Mouse (Mus musculus): Measurements from ENCODE around the gene Lmna.

Lmna gene

DNA sequence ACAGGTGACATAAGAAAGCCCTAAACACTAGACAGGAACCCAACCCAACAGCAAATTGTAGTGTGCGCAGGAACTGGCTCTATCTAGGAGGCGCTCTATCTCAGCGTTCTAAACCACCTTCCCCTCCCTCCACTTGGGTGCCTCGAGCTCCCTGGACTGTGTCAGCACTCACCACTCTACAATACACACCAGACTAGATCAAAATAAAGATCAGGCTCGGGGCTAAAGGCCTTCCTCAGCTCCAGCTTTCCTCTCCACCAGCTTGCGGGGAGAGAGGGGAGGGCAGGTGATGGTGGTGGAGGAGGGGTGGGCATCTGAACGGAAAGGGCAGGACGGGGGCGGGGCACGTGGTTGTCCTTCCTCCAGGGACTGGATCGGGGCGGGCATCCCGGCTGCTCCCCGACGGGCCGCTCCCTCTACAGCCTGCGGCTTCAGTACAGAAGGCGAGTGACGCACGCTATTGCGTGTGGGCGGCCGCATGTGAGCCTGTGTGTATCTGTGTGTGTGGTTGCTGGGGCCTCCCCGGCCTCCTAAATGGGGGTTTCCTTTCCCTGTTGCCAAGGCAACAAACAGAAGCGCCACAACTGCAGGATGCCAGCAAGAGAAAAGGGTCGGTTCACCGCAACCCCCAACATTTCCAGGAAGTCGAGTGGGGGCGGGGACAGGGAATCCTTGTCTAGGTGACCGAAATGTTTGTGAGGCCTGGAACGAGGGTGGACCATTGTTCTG is at the start of gene Lmna:
TSS of gene Lmna (minus strand) at position 265 of the 729 bp plus-strand sequence.
- DNase-seq: peak; percentile 89 to 96

DNA sequence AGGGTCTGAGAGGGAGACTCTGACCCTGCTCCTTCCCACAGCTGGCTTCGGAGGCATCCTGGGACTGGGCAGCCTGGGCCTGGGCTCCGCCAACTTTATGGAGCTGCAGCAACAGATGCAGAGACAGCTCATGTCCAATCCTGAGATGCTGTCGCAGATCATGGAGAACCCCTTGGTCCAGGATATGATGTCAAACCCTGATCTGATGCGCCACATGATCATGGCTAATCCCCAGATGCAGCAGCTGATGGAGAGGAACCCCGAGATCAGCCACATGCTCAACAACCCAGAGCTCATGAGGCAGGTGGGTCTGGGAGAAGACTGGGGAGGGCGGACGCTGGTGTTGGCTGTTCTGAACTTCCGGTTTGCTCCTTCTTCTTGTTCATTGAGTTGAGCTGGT is 46.9 kb upstream of the Lmna start:
- no peak for DNase-seq

DNA sequence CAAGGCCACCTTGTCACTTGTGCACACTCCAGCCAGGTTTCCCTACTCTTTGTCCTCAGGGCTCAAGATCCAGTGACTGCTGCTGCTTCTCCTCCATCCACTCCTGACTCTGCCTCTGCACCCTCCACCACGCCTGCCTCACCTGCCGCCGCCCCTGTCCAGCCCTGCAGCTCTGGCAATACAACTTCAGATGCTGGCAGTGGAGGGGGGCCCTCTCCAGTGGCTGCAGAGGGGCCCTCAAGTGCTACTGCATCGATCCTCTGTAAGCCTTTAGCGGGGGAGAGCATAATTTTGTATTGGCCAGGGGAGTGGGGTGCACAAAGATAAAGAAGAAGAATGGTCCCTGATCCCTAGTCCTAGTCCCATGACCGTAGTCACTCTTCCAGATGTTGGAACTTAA is 46.0 kb upstream of the Lmna start:
- DNase-seq: no peak

DNA sequence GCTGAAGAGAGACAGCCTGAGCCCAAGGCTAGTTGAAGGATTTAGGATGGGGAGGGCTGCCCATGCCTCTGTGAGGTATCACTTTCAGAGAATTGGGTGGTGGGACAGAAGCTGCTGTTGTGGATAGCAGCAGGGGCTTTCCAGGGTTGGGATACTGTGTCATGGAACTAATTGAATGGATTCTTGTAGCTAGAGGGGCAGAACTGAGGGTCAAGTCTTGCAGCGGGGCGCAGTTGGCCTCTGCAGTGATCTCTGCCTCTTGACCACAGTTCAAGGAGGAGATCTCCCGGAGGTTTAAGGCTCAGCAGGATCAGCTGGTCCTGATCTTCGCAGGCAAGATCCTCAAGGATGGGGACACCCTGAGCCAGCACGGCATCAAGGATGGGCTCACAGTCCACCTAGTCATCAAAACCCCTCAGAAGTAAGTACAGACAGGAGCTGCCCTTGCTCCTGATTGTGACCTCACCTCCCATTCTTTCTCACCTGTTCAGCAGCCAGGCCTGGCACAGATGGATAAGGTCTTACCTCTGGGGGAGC is 45.4 kb upstream of the Lmna start:
- no peak for DNase-seq

DNA sequence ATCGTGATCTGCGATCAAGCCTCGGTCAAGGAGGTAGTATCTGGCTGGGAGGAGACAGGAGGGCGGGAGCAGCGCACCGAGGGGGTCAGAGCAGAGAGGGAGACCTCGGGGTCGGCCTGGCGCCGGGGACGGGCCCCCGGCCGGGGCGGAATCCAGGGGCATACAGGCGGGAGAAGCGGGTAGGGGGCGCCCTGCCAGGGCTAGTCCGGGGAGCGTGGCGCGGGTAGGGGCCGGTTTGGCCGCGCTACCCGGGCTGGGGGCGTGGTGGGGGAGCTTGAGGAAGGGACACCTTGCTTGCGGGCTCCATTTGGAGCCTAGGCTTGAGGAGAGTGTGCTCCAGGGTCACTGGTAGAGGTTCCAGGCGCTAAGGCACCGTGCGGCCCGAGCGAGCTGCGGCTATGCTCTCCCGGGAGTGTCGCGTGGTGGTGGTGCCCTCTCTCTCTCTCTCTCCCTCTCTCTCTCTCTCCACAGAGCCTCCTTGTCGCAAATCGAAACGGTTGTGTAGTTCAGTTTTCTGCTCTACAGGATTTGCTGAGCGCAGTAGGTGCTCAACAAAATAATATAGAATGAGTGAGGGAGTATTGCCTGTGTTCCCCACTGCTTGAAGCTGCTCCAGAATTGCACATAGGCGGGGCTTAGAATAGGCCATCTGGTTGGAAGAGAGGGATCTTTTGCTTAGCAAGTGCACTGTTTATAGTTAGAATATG is 44.3 kb upstream of the Lmna start:
- peak; percentile 54 to 64 for DNase-seq

DNA sequence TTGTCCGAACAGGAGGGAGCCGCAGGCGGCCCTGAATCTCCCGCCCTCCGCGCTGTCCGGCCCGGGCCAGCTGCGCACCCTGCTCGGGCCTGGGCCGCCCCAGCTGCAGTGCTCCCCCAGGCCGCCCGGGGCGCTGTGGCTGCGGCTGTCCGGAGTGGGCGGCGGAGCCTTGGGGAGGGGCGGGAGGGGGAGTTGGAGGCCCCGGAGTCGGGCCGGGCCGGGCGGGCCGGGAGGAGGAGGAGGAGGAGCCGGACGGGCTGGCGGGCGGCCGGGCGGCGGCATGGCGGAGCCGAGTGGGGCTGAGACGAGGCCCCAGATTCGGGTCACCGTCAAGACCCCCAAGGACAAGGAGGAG is 43.7 kb upstream of the Lmna start, which contains the start of gene Ubqln4:
TSS of gene Ubqln4 (plus strand) at position 234 of the 355 bp plus-strand sequence.
- DNase-seq: peak; percentile 88 to 92

DNA sequence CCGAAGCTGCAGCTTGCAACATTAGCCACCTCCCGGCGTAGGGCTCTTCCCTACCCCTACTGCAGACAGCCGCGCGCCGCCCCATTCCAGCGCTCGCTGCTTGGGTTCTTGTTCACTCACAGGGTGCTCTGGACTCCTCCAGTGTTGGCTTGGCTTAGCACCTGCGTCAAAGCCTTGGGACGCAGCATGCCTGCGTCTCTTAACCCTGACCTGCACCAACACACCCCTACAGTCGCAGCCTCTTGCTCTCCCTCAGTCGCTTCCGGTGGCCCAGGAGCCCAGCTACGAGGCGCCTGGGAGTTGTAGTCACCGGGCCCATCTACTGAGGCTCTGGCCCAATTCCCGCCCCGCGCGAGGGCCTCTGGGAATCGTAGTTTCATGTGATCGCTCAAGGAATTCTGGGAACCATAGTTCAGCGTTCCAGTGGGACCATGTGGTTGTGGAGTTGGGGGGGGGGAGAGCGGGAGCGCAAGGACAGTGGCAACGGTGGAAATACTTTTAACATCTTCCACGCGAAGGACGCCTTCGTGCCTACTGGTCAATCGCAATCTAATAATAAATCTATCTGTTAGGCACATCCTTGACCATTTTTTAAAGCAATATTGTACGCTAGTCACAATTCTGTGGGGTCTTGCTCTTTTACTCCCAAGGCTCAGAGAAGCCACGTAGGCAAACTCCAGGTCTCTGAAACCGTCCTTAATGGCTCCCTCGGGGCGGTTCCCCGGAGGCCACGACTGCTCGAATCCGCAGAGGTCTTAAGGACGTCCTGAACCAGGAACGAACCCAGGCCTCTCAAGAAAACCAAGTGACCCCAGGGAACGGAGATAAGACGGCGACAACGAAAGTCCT is 43.1 kb upstream of the Lmna start, which contains the start of gene Lamtor2:
TSS of gene Lamtor2 (minus strand) at position 399 of the 849 bp plus-strand sequence.
- peak; percentile 98 to 99 for DNase-seq

DNA sequence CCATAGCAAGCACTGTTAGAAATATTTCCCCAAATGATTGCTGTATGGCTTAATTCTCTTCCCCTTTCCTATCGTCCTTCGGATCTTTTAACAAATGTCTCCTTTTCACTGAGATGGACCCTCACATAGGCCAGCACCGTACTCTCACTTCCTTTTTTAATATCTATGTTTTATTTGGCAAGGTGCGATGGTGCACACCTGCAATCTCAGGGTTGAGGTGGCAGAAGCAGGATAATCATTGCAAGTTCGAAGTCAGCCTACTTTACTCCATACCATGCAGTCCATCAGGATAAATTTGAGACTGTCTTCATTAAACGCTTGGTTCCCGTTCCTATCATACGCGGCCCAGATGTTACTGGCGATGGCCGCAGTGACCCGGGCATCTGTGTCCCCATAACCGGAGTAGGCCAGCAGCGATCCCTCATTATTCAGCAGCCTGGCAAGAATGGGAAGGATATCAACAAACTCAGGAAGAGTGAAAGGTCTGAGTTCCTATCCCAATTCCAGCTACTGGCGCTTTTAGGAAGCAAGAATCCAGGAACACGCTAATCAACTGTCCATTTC is 42.4 kb upstream of the Lmna start:
- no peak for DNase-seq

DNA sequence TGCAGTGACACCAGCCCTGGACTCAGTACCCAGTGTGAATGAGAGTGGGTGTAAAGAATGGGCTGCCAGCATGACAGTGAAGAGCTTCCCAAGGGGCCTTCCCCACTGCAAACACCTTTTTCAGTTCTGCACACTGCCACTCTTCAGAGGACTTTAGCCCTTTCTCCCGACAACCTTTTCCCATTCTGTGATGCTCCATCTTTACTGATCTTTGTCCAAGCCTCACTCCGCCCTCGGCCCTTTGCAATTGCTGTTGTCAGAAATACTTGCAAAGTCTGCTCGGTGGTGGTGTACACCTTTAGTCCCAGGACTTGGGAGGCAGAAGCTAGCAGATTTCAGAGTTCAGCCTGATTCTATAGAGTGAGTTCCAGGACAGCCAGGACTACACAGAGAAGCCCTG is 41.8 kb upstream of the Lmna start:
- DNase-seq: no peak

DNA sequence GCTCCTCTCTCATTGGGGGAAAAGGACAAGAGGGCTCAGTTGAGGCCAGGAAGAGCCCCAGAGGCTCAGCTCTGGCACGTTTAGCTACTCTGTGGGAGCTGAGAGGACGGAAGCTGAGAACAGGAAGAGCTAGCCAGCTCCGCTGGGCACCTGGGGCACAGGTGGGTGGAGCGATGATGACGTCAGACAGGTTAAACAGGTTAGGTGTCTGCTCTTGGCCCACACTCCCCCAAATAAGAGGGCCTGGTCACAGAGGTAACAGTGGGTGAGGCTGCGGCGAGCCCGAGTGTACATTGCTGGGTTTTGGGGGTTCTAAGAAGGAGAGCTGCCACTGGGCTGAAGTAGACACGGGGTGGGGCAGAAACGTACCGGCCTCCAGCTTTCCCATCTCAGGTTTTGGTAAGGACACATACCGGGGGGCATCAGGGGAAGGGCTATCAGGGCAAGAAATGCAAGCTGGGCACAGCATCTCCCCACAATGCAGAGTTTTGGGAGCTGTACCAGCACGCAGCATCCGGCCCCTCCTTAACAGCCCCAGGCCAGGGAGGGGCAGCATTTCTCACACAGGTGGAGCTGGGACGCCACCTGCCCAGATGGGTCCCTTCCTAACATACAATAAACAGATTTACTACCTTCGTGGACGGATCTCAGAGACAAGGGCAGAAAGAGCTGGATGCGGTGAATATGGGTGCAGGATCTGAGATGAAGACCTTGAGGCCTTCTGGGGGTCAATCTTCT is 38.6 kb upstream of the Lmna start, which contains the start of gene Rab25:
TSS of gene Rab25 (minus strand) at position 121 of the 738 bp plus-strand sequence.
- DNase-seq: no peak

DNA sequence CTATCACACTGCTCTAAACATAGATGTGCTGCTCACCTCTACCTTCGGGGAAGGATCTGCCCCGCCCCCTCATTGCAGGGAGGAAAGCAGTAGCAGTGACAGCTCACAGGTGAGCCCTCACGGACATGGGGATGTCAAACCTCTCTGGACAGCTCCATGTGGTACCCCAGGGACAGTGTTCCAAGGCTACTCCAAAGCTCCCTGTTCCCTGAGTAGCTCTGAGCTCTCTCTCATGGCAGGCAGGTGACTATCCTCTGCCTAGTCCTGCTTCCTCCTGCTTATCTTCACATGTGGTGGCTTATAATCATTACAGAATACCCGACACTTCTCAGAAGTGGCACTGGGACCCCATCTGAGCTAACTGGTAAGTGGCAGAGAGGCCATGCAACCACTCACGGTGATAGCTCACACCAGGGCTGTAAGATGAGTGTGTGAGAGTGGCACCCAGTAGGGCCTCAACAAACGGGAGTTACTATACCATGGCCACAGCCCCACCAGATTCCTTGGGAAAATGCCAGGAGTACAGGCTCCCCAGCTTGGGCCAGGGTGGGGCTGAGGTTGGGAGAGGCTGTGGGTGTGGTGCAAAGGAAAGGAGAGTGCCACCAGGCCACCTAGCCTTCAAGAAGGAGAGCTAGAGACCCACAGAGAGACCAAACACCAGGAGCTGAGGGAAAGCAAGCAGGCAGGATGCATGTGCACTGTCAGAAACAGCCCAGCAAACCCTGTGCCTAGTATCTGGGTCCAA is 37.1 kb upstream of the Lmna start:
- DNase-seq: no peak

DNA sequence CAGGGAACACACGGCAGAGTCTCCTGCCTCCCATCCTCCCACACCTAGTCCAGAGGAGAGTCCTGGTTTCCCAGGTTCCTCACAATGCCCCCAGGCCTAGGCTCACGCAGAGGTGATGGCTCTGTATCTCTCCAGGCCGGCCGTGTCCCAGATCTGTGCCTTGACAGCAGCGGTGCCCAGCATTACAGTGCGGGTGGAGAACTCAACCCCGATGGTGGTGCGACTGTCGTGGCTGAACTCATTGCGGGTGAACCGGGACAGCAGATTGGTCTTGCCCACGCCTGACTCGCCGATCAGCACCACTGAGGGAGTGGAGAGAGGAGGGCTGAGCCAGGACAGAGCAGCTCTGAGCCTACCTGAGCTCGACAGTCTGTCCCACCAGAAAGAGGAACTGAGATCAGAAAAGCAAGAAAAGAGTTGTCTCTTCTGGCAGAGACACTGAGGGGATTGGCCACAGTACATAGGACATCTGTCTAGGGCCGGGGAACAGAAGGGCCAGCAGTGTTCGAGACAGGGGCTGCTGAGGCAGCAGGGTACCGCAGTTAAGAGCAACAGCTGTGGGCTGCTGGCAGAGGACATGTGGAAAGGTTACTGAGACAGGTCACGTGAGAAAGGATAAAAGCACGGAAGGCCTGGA is 35.3 kb upstream of the Lmna start:
- DNase-seq: peak in 1 of 2 experiments; percentile 14

DNA sequence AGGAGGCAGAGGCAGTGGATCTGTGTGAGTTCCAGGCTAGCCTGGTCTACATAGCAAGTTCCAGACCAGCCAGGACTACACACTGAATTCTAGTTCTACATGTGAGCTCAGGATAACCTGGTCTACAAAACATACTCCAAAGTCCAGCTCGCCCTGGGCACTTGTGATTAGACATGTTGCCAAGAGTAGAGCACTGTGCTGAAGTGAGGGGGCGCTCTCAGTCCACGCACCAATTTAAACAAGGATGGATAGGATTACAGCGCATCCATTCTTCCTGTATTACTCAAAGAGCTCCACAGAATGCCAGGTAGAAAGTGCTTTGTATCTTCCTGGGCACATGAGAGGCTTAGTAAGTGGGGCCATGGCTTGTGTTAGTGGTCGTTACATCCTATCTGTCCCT is 34.8 kb upstream of the Lmna start:
- peak; percentile 52 to 57 for DNase-seq

DNA sequence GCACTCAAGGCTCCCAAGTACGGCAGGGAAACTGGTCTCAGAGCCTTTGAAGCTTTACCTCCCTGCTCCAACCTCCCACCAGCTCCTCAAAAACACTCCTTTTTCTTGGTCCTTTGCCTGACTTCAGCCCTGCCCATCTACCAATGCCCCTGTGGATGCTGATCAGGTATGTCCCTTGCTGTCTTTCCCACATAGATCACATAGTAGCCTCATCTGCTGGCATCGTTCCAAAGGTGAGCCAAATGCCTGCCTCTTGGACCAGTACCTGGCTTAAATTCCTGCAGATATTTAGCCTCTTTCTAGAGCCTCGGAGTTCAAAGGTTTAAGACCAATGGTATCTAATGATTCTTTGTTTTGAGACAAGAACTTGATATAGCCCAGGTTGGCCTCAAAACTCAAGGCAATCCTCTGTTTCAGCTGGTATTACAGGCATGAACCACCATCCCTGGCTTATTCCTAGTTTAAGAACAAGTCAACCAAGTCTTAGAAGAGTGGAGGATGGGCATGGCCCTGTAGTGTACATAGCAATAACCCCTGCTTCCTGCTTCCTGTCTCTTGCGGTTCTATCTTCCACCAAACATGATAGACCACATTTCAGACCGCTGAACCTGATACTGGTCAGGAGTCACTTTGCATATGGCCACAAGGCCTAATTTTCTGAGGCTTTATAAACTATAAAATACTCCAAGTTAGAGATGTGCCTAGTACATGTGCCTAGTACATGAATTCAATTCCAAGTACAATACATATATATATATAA is 34.1 kb upstream of the Lmna start:
- DNase-seq: peak in 1 of 2 experiments; percentile 13

DNA sequence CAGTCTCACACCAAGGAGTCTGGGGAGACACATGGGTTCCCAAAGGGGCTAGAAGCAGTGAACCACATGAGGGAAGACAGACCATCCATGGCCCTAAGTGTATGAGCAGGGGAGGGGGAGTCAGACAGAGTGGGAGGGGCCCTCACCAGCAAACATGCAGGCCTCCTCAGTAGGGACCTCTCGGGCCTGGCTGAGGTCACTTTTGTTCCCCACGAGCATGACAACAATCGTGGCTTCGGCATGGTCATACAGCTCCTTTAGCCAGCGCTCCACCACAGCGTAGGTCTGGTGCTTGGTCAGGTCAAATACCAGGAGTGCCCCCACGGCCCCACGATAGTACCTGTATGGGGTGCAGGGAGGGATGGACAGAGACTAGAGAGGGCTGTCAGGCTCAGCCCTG is 33.4 kb upstream of the Lmna start:
- DNase-seq: no peak

DNA sequence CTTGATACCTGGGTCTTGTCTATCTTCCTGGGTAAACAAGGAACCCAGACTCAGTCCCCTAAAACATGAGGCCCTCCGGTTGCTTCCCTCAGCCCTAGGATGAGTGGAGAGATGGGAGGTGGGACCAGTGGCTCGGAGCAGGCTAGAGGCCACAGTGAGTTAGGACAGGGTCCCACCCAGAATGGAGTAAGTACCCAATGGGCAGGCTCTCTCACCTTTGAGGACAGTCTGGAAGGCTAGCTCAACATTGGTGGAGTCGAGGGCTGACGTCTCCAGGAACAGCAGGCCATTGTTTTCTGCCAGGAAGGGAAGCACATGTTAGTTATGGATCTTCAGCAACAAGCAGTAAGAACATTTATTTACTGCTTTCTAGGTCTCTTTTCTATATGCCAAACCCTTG is 32.7 kb upstream of the Lmna start:
- peak in 1 of 2 experiments; percentile 9 for DNase-seq

DNA sequence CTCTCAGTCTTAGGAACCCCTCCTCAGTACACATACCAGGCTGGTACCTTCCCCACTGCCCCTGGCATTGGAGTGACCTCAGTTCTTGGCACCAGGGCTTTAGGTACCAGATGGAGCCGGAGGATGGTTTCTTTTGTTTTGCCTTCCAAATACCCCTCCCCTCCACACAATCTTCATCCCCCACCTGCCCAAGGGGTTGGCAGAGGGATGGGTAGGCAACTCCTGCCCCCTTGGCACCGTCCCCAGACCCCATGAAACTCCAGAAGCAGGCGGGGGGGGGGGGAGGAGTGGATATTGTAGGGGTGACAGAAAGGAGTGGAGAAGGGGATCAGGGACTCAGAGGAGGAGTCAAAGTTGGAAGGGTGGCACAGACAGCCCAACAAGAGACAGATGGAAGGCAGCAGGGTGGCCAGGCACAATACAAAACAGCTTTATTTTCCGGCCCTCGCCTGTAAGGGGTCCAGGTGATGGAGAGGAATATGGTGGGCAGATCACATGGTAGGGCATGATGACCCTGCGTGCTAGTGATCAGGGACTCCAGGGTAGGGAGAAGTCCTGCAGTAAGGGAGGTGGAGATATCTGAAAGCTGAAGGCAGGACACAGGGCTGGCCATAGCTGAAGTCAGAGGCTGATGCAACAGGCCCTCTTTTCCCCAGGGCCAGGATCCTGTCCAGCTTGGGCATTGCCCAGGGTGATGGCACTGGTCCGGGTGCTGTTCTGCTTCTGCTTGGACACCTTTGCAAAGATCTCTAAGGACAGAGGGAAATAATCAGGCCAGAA is 32.1 kb upstream of the Lmna start:
- DNase-seq: peak; percentile 45 to 52

DNA sequence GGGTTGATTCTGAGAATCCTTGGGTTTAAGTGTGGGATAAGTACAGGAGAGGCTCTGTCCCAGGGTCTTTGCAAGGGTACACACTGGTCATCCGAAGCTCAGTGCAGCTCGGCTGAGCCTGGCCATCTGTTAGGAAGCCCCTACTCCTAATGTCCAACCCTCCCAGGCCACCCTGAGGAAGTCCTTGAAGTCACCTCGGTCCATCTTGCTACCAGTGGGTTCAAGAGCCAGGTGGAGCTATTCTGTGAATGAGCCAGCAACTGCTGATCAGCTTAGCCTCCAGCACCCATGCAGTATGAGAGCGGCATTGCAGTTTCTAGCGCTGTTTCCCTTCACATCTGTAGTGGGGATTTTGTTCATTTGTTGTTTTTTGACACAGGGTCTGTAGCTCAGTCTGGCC is 30.3 kb upstream of the Lmna start:
- DNase-seq: peak in 1 of 2 experiments; percentile 3

DNA sequence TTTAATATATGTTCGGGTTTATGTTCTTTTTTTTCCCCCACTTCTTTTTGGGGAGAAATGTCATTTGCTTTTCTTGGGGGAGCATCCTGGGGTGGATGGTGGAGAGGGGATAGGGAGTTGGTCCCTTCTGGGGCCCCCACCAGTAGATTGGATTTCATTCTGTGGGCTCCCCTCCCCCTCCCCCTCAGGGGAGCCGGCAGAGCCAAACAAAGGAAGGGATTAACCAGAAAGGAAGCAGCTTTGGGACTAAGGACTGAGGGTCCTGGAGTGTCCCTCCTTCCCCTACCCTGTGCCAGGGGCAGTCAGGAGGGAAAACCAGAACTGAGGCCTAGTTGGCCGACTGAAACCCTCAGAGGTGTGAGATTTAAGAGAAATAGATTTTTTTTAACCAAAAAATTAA is 29.6 kb upstream of the Lmna start:
- peak in 1 of 2 experiments; percentile 2 for DNase-seq
